Mouse (Mus musculus) spleen, adult 2 months (tissue): ENCODE results near the gene Gab1. TPM values are rescaled to one million over a fixed set of nuclear protein-coding genes. Genes with fewer than 3 reads are reported as not detected.

Source experiments
- DNase-seq, 2 experiments: peaks; one replicate each; pipeline versions ENCODE4 v3.0.0 to v3.0.0-alpha.2; 2012 to 2021; ENCODE audit warnings: low spot score in 2 of 2, low read depth in 1 of 2
- H3K27ac ChIP-seq: fragments of 200-500 bp; 2 replicates; pipeline ENCODE4 v1.5.1; 2012; ENCODE audit warnings: low read length, inconsistent platforms; ENCODE audit not compliant: insufficient read depth
- H3K27me3 ChIP-seq: fragments of 200-500 bp; 2 replicates; pipeline ENCODE4 v1.6.1; 2012; ENCODE audit warnings: mild to moderate bottlenecking, moderate library complexity, low read length, inconsistent platforms; ENCODE audit not compliant: control insufficient read depth, insufficient read depth
- H3K36me3 ChIP-seq: fragments of 200-500 bp; 2 replicates; pipeline ENCODE4 v1.6.1; 2012; ENCODE audit warnings: mild to moderate bottlenecking, low read length, inconsistent platforms; ENCODE audit not compliant: control insufficient read depth, insufficient read depth
- H3K4me1 ChIP-seq: fragments of 200-500 bp; 2 replicates; pipeline ENCODE4 v1.6.1; 2011; ENCODE audit warnings: inconsistent platforms; ENCODE audit not compliant: control insufficient read depth, insufficient read depth, insufficient read length
- H3K4me3 ChIP-seq: fragments of 200-500 bp; 2 replicates; pipeline ENCODE4 v1.5.1; 2011; ENCODE audit warnings: mild to moderate bottlenecking, inconsistent platforms; ENCODE audit not compliant: insufficient read depth, insufficient read length; ENCODE audit errors: extremely low read depth
- CTCF ChIP-seq: fragments of 200-500 bp; IDR thresholded peaks from 2 replicates; pipeline ENCODE4 v1.5.1; 2011; ENCODE audit warnings: mild to moderate bottlenecking, inconsistent platforms; ENCODE audit not compliant: insufficient read depth, insufficient read length, insufficient replicate concordance; ENCODE audit errors: extremely low read depth
- POLR2A ChIP-seq: fragments of 200-500 bp; IDR thresholded peaks from 2 replicates; pipeline ENCODE4 v1.6.1; 2011; ENCODE audit warnings: low read depth, low read length, inconsistent platforms
- WGBS: fragments of 180-500 bp; shearing (Covaris S2); methylation state at CpG from one replicate; pipeline ENCODE4 v1.1.7; 2018; 5-methylcytosine and 5-hydroxymethylcytosine counted together
- polyA plus RNA-seq: library from polyadenylated mRNA; depleted of rRNA; stranded (reverse); fragments of >200 nt; gene quantifications from 2 replicates; pipeline ENCODE4 v1.2.3, GENCODE M21; 2012

The Gab1 gene
- polyA plus RNA-seq, 1 experiment, result 4.4 TPM

DNA sequence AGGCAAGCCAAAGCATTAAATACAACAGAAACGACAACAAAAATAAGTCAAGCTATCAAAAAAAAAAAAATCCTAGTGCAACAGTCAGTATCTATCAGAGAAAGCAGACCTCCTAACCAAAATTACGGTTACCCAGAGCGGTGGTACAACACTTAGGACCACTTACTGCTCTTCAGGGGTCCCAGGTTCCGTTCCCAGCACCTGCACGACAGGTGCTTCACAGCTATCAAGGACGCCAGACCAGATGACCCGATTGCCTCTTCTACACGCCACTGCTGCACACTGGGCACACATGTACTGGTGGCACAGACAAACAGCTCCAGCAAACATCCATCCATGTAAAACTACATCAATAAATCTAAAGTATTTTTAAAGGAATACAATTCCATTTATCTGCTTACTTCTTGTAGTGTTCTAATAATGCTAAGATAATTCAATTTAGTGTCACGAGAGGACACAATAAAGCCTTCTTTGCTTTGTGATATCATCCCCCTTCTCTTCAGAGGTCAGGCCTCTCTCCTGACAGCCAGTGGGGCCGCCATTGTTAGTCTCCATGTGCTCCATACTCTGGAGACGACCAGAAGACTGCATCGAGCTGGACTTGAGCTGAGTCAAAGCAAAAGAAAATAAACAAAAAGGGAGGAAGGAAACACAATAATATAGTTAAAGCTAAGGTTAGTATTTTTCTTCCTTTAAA, 12.2 kb downstream of the Gab1 start:
- H3K4me3 ChIP-seq, result no peak overlapping the region
- no peaks in the 10 kb centered on the region for H3K4me1 ChIP-seq
- no peak overlapping the region for H3K27ac ChIP-seq
- H3K27me3 ChIP-seq, result no peaks in the 10 kb centered on the region
- DNase-seq, result no peak
- no peaks in the 10 kb centered on the region for H3K36me3 ChIP-seq
- 91% methylated on average over 12 of the region's 12 CpGs for WGBS
- TF ChIP-seq POLR2A (no peak), CTCF (no peak)

DNA sequence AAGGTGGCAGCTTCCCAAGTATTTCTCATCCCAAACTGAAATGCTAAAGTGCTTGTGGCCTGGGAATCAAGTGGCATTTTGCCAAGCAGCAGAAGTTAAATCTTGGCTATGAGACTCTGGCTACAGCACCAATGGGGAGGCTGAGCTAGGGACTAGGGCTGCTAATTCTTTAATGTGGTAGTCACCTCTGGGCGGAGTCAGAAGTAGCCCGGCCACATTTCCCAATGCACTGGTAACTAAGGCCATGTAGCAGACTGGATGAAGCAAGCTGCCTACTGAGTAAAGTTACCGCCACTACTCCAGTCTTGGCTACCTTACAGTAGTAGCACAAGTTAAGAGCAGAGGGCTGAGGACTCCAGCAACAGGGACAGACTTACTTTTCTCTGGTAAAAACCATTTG, 12.7 kb downstream of the Gab1 start:
- Histone ChIP-seq H3K4me1 (no peaks in the 10 kb centered on the region), H3K4me3 (no peak overlapping the region), H3K27me3 (no peaks in the 10 kb centered on the region), H3K27ac (no peak overlapping the region), H3K36me3 (no peaks in the 10 kb centered on the region)
- DNase-seq, result no peak
- 83% methylated on average over 3 of the region's 3 CpGs for WGBS
- TF ChIP-seq POLR2A, result no peak
- TF ChIP-seq CTCF, result no peak

DNA sequence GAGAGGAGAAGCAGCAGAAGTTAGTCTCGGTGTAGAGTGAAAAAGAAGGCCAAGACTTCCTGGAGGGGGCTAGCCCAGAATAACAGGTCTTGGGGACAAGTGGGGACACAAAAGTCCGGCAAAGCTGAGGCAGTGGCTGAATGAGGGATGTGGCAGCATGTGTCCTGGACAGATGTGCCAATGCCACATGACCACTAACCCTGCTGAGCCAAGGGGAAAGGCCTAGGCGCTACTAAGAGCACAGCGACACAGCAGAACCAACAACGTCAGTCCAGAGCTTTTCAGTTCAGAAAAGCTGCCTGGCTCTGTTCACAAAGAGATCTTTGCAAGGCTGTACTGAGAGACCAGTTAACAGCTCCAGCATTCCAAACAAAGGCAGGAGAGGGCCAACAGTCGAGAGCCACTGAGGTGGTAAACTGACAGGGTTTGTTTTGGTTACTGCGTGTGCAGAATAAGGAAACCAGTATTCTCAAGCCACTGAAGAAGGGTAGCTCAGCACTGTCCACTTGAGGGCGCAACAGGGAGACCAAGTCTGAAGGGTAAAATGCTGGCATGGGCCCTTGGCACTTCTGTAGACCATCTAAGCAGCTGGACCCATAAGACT, 15.0 kb downstream of the Gab1 start:
- no peak for DNase-seq
- H3K36me3 ChIP-seq, result no peaks in the 10 kb centered on the region
- 83% methylated on average over 8 of the region's 8 CpGs for WGBS
- TF ChIP-seq POLR2A (no peak), CTCF (no peak)
- no peaks in the 10 kb centered on the region for H3K4me1 ChIP-seq
- H3K27me3 ChIP-seq, result no peaks in the 10 kb centered on the region
- no peak overlapping the region for H3K27ac ChIP-seq
- no peak overlapping the region for H3K4me3 ChIP-seq

DNA sequence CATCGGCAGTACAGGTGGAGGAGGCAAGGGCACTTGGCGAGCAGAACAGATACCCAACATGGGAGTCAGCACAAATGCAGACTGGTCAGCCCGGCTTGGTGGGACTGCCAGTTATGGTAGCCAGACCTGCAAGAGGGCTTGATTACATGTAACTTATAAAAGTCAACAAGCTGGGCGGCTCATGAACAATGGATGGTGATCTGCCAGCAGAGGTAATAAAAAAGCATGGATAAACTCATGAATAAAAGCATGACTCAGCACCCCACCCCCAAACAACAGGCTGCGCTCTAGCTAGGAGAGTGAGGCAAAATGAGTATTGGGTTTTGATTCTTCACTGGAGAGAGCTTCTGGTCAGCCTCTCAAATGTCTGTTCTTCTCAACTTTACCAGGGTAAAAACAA, 16.9 kb downstream of the Gab1 start:
- WGBS, result 92% methylated on average over 5 of the region's 5 CpGs
- DNase-seq, result no peak
- Histone ChIP-seq H3K4me3 (no peak overlapping the region), H3K27me3 (no peaks in the 10 kb centered on the region), H3K27ac (no peak overlapping the region), H3K36me3 (no peaks in the 10 kb centered on the region), H3K4me1 (no peaks in the 10 kb centered on the region)
- TF ChIP-seq POLR2A (no peak), CTCF (no peak)

DNA sequence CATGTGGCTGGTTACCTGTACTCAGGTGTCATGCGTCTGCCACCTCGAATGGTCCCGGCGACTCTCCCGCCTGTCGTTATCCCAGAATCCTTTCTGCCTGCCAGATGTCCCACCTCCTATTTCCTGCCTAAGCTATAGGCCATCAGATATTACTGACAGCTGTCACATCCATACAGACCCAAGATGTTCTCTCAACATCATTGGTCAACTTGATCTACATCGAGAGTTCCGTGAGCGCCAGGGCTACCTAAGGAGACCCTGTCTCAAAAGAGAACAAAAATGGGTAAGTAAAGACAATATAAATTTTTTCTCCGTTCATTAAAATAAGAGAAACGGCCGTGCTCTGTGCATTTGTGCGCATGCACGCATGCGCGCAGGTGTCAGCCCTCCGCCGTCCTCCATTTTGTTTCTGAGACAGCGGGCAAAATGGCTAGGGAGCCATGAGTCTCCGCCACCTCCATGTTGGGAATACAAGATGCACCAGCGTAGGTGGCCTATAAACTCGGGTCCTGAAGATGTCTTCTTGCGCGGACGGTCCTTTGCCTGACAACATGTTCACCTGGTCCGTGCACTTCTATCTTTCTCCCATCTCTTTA, 21.0 kb downstream of the Gab1 start:
- WGBS, result 98% methylated on average over 26 of the region's 26 CpGs
- Histone ChIP-seq H3K4me1 (no peaks in the 10 kb centered on the region), H3K36me3 (no peaks in the 10 kb centered on the region), H3K27me3 (no peaks in the 10 kb centered on the region), H3K27ac (no peak overlapping the region), H3K4me3 (no peak overlapping the region)
- DNase-seq, result no peak
- TF ChIP-seq CTCF (no peak), POLR2A (no peak)

DNA sequence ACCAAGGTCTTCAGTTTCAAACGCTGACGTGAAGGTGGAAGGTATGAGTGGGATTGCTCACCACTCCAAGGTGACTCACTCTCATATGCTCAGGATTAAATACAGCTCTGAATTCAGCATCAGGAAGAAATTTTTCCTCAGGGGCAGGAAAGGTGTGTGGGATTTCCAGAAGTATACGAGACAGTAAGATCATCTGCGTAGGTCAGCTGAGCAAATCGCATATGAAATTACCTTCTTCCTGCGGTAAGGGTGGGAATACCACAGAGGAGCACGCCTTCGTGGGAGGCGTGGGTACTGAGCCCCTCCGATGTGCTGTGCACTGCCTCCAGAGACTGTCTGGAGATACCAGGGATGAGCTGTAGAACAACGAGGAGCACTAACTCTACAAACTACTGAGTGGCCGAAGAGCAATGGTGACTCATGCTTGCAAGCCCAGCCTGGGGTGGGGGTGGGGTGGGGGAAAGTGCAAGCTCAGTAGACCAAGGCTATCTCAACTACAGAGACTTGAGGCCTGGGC, 22.4 kb downstream of the Gab1 start:
- TF ChIP-seq CTCF, result no peak
- no peak for TF ChIP-seq POLR2A
- H3K27ac ChIP-seq, result no peak overlapping the region
- no peaks in the 10 kb centered on the region for H3K27me3 ChIP-seq
- H3K36me3 ChIP-seq, result no peaks in the 10 kb centered on the region
- 90% methylated on average over 12 of the region's 12 CpGs for WGBS
- no peak overlapping the region for H3K4me3 ChIP-seq
- no peak for DNase-seq
- H3K4me1 ChIP-seq, result no peaks in the 10 kb centered on the region
